Mouse (Mus musculus): ENCODE measurements around the gene Sppl2b. TPM values are rescaled to one million over a fixed set of nuclear protein-coding genes. Genes with fewer than 3 reads are reported as not detected.

The Sppl2b gene
- polyA plus RNA-seq, 1 experiment, result 81.2 TPM

GRCm38 (mm10) chr10:80899591-80900317, 44.7 kb downstream of the Sppl2b start:
- TF ChIP-seq CTCF (IDR thresholded peaks at IDR 0.05; ENCODE audit: extremely low read depth, insufficient read length, insufficient replicate concordance, low read depth, low read length), result no peak
- TF ChIP-seq POLR2A (IDR thresholded peaks at IDR 0.05; ENCODE audit: low read depth, low read length), result no peak
- H3K4me1 ChIP-seq (ENCODE audit: control insufficient read depth, insufficient read depth, insufficient read length, low read length), result peaks cover 9% of the 10 kb centered on the region
- H3K4me3 ChIP-seq (ENCODE audit: low read depth, low read length), result peak overlapping the region; percentile 89
- H3K27ac ChIP-seq (ENCODE audit: insufficient read depth, low read depth, low read length), result no peak overlapping the region
- peaks cover 18% of the 10 kb centered on the region for H3K36me3 ChIP-seq (ENCODE audit: control insufficient read depth, insufficient read depth, low read length)
- WGBS, result 8% methylated on average over 25 of the region's 25 CpGs
- H3K27me3 ChIP-seq (ENCODE audit: control insufficient read depth, insufficient read depth, low read length), result no peaks in the 10 kb centered on the region

GRCm38 (mm10) chr10:80900318-80901247, 45.5 kb downstream of the Sppl2b start, which contains the start of gene Timm13:
Gene Timm13, minus strand, starts transcription at chr10:80900969.
- under 1% methylated on average over 72 of the region's 72 CpGs for WGBS
- Histone ChIP-seq H3K4me3 (ENCODE audit: low read depth, low read length) (peak within 1 kb of the TSS; percentile 89), H3K4me1 (ENCODE audit: control insufficient read depth, insufficient read depth, insufficient read length, low read length) (peaks cover 9% of the 10 kb centered on the region), H3K36me3 (ENCODE audit: control insufficient read depth, insufficient read depth, low read length) (peaks cover 20% of the 10 kb centered on the region), H3K27ac (ENCODE audit: insufficient read depth, low read depth, low read length) (peak within 1 kb of the TSS; percentile 62), H3K27me3 (ENCODE audit: control insufficient read depth, insufficient read depth, low read length) (no peaks in the 10 kb centered on the region)
- TF ChIP-seq POLR2A (IDR thresholded peaks at IDR 0.05; ENCODE audit: low read depth, low read length) (no peak), CTCF (IDR thresholded peaks at IDR 0.05; ENCODE audit: extremely low read depth, insufficient read length, insufficient replicate concordance, low read depth, low read length) (no peak)

- TF ChIP-seq POLR2A (IDR thresholded peaks at IDR 0.05; ENCODE audit: low read depth, low read length) (no peak), CTCF (IDR thresholded peaks at IDR 0.05; ENCODE audit: extremely low read depth, insufficient read length, insufficient replicate concordance, low read depth, low read length) (no peak)
- Histone ChIP-seq H3K36me3 (ENCODE audit: control insufficient read depth, insufficient read depth, low read length) (peaks cover 27% of the 10 kb centered on the region), H3K4me1 (ENCODE audit: control insufficient read depth, insufficient read depth, insufficient read length, low read length) (peaks cover 9% of the 10 kb centered on the region), H3K27me3 (ENCODE audit: control insufficient read depth, insufficient read depth, low read length) (no peaks in the 10 kb centered on the region), H3K4me3 (ENCODE audit: low read depth, low read length) (no peak overlapping the region), H3K27ac (ENCODE audit: insufficient read depth, low read depth, low read length) (peak overlapping the region; percentile 62)
- WGBS, result 84% methylated on average over 19 of the region's 19 CpGs
Measured at GRCm38 (mm10) chr10:80901409-80902272, 46.6 kb downstream of the Sppl2b start.

GRCm38 (mm10) chr10:80902273-80902940, 47.3 kb downstream of the Sppl2b start:
- H3K27me3 ChIP-seq (ENCODE audit: control insufficient read depth, insufficient read depth, low read length), result no peaks in the 10 kb centered on the region
- H3K36me3 ChIP-seq (ENCODE audit: control insufficient read depth, insufficient read depth, low read length), result peaks cover 31% of the 10 kb centered on the region
- TF ChIP-seq CTCF (IDR thresholded peaks at IDR 0.05; ENCODE audit: extremely low read depth, insufficient read length, insufficient replicate concordance, low read depth, low read length) (no peak), POLR2A (IDR thresholded peaks at IDR 0.05; ENCODE audit: low read depth, low read length) (no peak)
- H3K4me3 ChIP-seq (ENCODE audit: low read depth, low read length), result no peak overlapping the region
- no peak overlapping the region for H3K27ac ChIP-seq (ENCODE audit: insufficient read depth, low read depth, low read length)
- WGBS, result 95% methylated on average over 9 of the region's 9 CpGs
- H3K4me1 ChIP-seq (ENCODE audit: control insufficient read depth, insufficient read depth, insufficient read length, low read length), result peaks cover 9% of the 10 kb centered on the region

GRCm38 (mm10) chr10:80903282-80903681, 48.2 kb downstream of the Sppl2b start:
- Histone ChIP-seq H3K27me3 (ENCODE audit: control insufficient read depth, insufficient read depth, low read length) (no peaks in the 10 kb centered on the region), H3K4me1 (ENCODE audit: control insufficient read depth, insufficient read depth, insufficient read length, low read length) (peaks cover 9% of the 10 kb centered on the region), H3K36me3 (ENCODE audit: control insufficient read depth, insufficient read depth, low read length) (peaks cover 31% of the 10 kb centered on the region), H3K4me3 (ENCODE audit: low read depth, low read length) (no peak overlapping the region), H3K27ac (ENCODE audit: insufficient read depth, low read depth, low read length) (no peak overlapping the region)
- TF ChIP-seq CTCF (IDR thresholded peaks at IDR 0.05; ENCODE audit: extremely low read depth, insufficient read length, insufficient replicate concordance, low read depth, low read length), result no peak
- TF ChIP-seq POLR2A (IDR thresholded peaks at IDR 0.05; ENCODE audit: low read depth, low read length), result no peak
- WGBS, result 90% methylated on average over 10 of the region's 10 CpGs

- peaks cover 36% of the 10 kb centered on the region for H3K36me3 ChIP-seq (ENCODE audit: control insufficient read depth, insufficient read depth, low read length)
Measured at GRCm38 (mm10) chr10:80904004-80904693, 49.1 kb downstream of the Sppl2b start.

More at GRCm38 (mm10) chr10:80904004-80904693, 49.1 kb downstream of the Sppl2b start:
- 88% methylated on average over 28 of the region's 28 CpGs for WGBS
- no peak for TF ChIP-seq CTCF (IDR thresholded peaks at IDR 0.05; ENCODE audit: extremely low read depth, insufficient read length, insufficient replicate concordance, low read depth, low read length)
- TF ChIP-seq POLR2A (IDR thresholded peaks at IDR 0.05; ENCODE audit: low read depth, low read length), result no peak
- H3K27ac ChIP-seq (ENCODE audit: insufficient read depth, low read depth, low read length), result no peak overlapping the region
- no peak overlapping the region for H3K4me3 ChIP-seq (ENCODE audit: low read depth, low read length)
- no peaks in the 10 kb centered on the region for H3K27me3 ChIP-seq (ENCODE audit: control insufficient read depth, insufficient read depth, low read length)
- H3K4me1 ChIP-seq (ENCODE audit: control insufficient read depth, insufficient read depth, insufficient read length, low read length), result peaks cover 9% of the 10 kb centered on the region

Data from small intestine, adult 2 months (tissue).